Mouse (Mus musculus): ENCODE measurements at regions not wholly inside any gene's neighbourhood (a gene's known extent, or its start where the extent isn't known, plus 50 kb on each side); places are given as distances from the start of the nearest gene placed in this dataset.

- H3K27me3 ChIP-seq (ENCODE audit: insufficient read depth, poor library complexity, severe bottlenecking), result no peaks in the 10 kb centered on the region
- H3K4me1 ChIP-seq, result peaks cover 4% of the 10 kb centered on the region; the same call in 1 of the 2 replicates
- whole genome bisulfite sequencing, result 70% methylated on average over 1 of the region's 1 CpGs
- no peaks in the 10 kb centered on the region for H3K36me3 ChIP-seq
- no peak overlapping the region for H3K4me3 ChIP-seq
- DNase-seq (ENCODE audit: low spot score), result no peak
- H3K27ac ChIP-seq, result no peak overlapping the region
- no peaks in the 10 kb centered on the region for H3K9me3 ChIP-seq
Measured at GRCm38 (mm10) chr1:81795399-81795798, 437.5 kb upstream of the Gm9747 start.

- H3K27me3 ChIP-seq (ENCODE audit: insufficient read depth, poor library complexity, severe bottlenecking), result no peaks in the 10 kb centered on the region
- H3K9me3 ChIP-seq, result no peaks in the 10 kb centered on the region
- H3K27ac ChIP-seq, result no peak overlapping the region
- no peak for DNase-seq (ENCODE audit: low spot score)
- no peak overlapping the region for H3K4me3 ChIP-seq
- H3K4me1 ChIP-seq, result no peaks in the 10 kb centered on the region
- H3K36me3 ChIP-seq, result no peaks in the 10 kb centered on the region
Measured at GRCm38 (mm10) chr1:81811591-81811990, 421.3 kb upstream of the Gm9747 start.

GRCm38 (mm10) chr1:81818884-81819283, 414.0 kb upstream of the Gm9747 start:
- Histone ChIP-seq H3K27ac (no peak overlapping the region), H3K9me3 (no peaks in the 10 kb centered on the region)
- no peak for DNase-seq (ENCODE audit: low spot score)

DNA sequence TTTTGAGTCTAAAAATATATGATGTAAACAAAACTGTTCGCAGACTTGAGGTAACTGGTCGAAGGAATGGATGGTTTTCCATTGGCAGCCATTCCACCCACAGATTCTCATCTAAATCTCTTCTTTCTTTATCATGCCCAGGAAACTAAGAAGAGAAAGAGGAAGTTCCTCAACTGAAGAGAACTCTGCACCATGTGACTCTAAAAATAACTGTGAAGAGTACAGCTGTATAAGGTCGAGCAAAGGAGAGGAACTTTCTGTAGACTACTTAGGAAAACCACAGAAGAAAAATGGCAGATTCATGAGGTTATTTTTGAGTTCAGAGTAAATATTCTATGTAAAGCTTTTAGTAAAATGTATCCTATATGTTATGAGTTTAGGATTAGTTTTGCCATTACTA, 390.9 kb upstream of the Gm9747 start:
- no peak for DNase-seq (ENCODE audit: low spot score)
- no peak overlapping the region for H3K27ac ChIP-seq
- H3K4me1 ChIP-seq, result no peaks in the 10 kb centered on the region
- no peak overlapping the region for H3K4me3 ChIP-seq
- 79% methylated on average over 3 of the region's 3 CpGs for WGBS
- no peaks in the 10 kb centered on the region for H3K9me3 ChIP-seq
- H3K36me3 ChIP-seq, result no peaks in the 10 kb centered on the region
- H3K27me3 ChIP-seq (ENCODE audit: insufficient read depth, poor library complexity, severe bottlenecking), result no peaks in the 10 kb centered on the region

More at GRCm38 (mm10) chr1:81818884-81819283, 414.0 kb upstream of the Gm9747 start:
- no peak overlapping the region for H3K4me3 ChIP-seq
- no peaks in the 10 kb centered on the region for H3K27me3 ChIP-seq (ENCODE audit: insufficient read depth, poor library complexity, severe bottlenecking)
- H3K4me1 ChIP-seq, result no peaks in the 10 kb centered on the region
- no peaks in the 10 kb centered on the region for H3K36me3 ChIP-seq

GRCm38 (mm10) chr1:81850462-81851144, 382.3 kb upstream of the Gm9747 start:
- H3K4me1 ChIP-seq, result no peaks in the 10 kb centered on the region

GRCm38 (mm10) chr1:81859464-81859863, 373.4 kb upstream of the Gm9747 start:
- H3K27ac ChIP-seq, result no peak overlapping the region
- no peaks in the 10 kb centered on the region for H3K36me3 ChIP-seq
- DNase-seq (ENCODE audit: low spot score), result no peak
- H3K4me3 ChIP-seq, result no peak overlapping the region
- WGBS, result 44% methylated on average over 2 of the region's 2 CpGs
- peaks cover 6% of the 10 kb centered on the region; the same call in 1 of the 2 replicates for H3K4me1 ChIP-seq
- H3K27me3 ChIP-seq (ENCODE audit: insufficient read depth, poor library complexity, severe bottlenecking), result no peaks in the 10 kb centered on the region
- H3K9me3 ChIP-seq, result no peaks in the 10 kb centered on the region

More at GRCm38 (mm10) chr1:81850462-81851144, 382.3 kb upstream of the Gm9747 start:
- WGBS, result 80% methylated on average over 6 of the region's 6 CpGs
- no peak overlapping the region for H3K4me3 ChIP-seq
- no peaks in the 10 kb centered on the region for H3K27me3 ChIP-seq (ENCODE audit: insufficient read depth, poor library complexity, severe bottlenecking)
- no peaks in the 10 kb centered on the region for H3K36me3 ChIP-seq
- H3K27ac ChIP-seq, result no peak overlapping the region
- DNase-seq (ENCODE audit: low spot score), result no peak
- H3K9me3 ChIP-seq, result no peaks in the 10 kb centered on the region

GRCm38 (mm10) chr1:81864571-81864970, 368.3 kb upstream of the Gm9747 start:
- H3K9me3 ChIP-seq, result no peaks in the 10 kb centered on the region
- no peaks in the 10 kb centered on the region for H3K4me1 ChIP-seq
- H3K27ac ChIP-seq, result no peak overlapping the region
- H3K27me3 ChIP-seq (ENCODE audit: insufficient read depth, poor library complexity, severe bottlenecking), result no peaks in the 10 kb centered on the region
- H3K36me3 ChIP-seq, result no peaks in the 10 kb centered on the region
- no peak overlapping the region for H3K4me3 ChIP-seq
- 81% methylated on average over 3 of the region's 3 CpGs for WGBS
- DNase-seq (ENCODE audit: low spot score), result no peak

- no peaks in the 10 kb centered on the region for H3K36me3 ChIP-seq
- 65% methylated on average over 1 of the region's 1 CpGs for WGBS
- H3K27ac ChIP-seq, result no peak overlapping the region
- no peaks in the 10 kb centered on the region for H3K4me1 ChIP-seq
- no peak overlapping the region for H3K4me3 ChIP-seq
- H3K9me3 ChIP-seq, result no peaks in the 10 kb centered on the region
- no peak for DNase-seq (ENCODE audit: low spot score)
- H3K27me3 ChIP-seq (ENCODE audit: insufficient read depth, poor library complexity, severe bottlenecking), result no peaks in the 10 kb centered on the region
Measured at GRCm38 (mm10) chr1:81886940-81887531, 345.9 kb upstream of the Gm9747 start.

GRCm38 (mm10) chr1:81897241-81897640, 335.7 kb upstream of the Gm9747 start:
- Histone ChIP-seq H3K9me3 (no peaks in the 10 kb centered on the region), H3K4me3 (no peak overlapping the region), H3K27me3 (ENCODE audit: insufficient read depth, poor library complexity, severe bottlenecking) (no peaks in the 10 kb centered on the region), H3K27ac (no peak overlapping the region), H3K4me1 (no peaks in the 10 kb centered on the region), H3K36me3 (no peaks in the 10 kb centered on the region)
- DNase-seq (ENCODE audit: low spot score), result no peak
- 82% methylated on average over 3 of the region's 3 CpGs for WGBS

GRCm38 (mm10) chr1:81900843-81901242, 332.1 kb upstream of the Gm9747 start:
- WGBS, result 65% methylated on average over 7 of the region's 7 CpGs
- H3K4me3 ChIP-seq, result no peak overlapping the region
- no peaks in the 10 kb centered on the region for H3K27me3 ChIP-seq (ENCODE audit: insufficient read depth, poor library complexity, severe bottlenecking)
- H3K27ac ChIP-seq, result no peak overlapping the region
- no peaks in the 10 kb centered on the region for H3K4me1 ChIP-seq
- DNase-seq (ENCODE audit: low spot score), result no peak
- H3K36me3 ChIP-seq, result no peaks in the 10 kb centered on the region
- no peaks in the 10 kb centered on the region for H3K9me3 ChIP-seq

- Histone ChIP-seq H3K9me3 (no peaks in the 10 kb centered on the region), H3K27me3 (ENCODE audit: insufficient read depth, poor library complexity, severe bottlenecking) (no peaks in the 10 kb centered on the region), H3K4me3 (no peak overlapping the region), H3K4me1 (no peaks in the 10 kb centered on the region), H3K27ac (no peak overlapping the region), H3K36me3 (no peaks in the 10 kb centered on the region)
- DNase-seq (ENCODE audit: low spot score), result no peak
- 79% methylated on average over 3 of the region's 3 CpGs for WGBS
Measured at GRCm38 (mm10) chr1:81904056-81904455, 328.9 kb upstream of the Gm9747 start.

DNA sequence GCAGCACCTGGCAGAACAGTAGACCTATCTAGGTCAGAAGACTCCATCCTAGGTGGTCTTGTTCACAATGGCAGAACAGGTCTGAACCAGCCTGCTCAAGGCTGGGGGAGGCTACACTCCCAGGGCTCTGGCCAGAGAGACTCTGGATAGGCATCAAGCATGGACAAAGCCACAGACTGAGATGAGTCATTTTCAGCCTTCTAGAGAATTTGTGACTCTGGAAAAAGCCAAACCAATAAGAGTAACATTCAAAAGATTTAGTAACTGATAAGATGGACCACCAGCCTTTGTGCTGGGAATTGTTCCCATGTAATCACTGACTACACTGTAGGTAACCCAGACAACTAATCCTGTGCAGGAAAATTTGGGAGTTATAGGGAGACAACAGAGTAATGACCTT, 320.3 kb upstream of the Gm9747 start:
- H3K4me1 ChIP-seq, result 0 out of 2 replicates have a peak, but pooled peaks cover 5% of the 10 kb centered on the region
- H3K27ac ChIP-seq, result no peak overlapping the region
- no peaks in the 10 kb centered on the region for H3K36me3 ChIP-seq
- H3K27me3 ChIP-seq (ENCODE audit: insufficient read depth, poor library complexity, severe bottlenecking), result no peaks in the 10 kb centered on the region
- no peak overlapping the region for H3K4me3 ChIP-seq
- H3K9me3 ChIP-seq, result no peaks in the 10 kb centered on the region
- no peak for DNase-seq (ENCODE audit: low spot score)

- 83% methylated on average over 4 of the region's 4 CpGs for WGBS
- Histone ChIP-seq H3K27me3 (ENCODE audit: insufficient read depth, poor library complexity, severe bottlenecking) (no peaks in the 10 kb centered on the region), H3K36me3 (no peaks in the 10 kb centered on the region), H3K9me3 (no peaks in the 10 kb centered on the region), H3K4me1 (0 out of 2 replicates have a peak, but pooled peaks cover 5% of the 10 kb centered on the region), H3K27ac (no peak overlapping the region), H3K4me3 (no peak overlapping the region)
- no peak for DNase-seq (ENCODE audit: low spot score)
Measured at GRCm38 (mm10) chr1:81913561-81913964, 319.3 kb upstream of the Gm9747 start.

GRCm38 (mm10) chr1:81916840-81917239, 316.1 kb upstream of the Gm9747 start:
- WGBS, result 36% methylated on average over 2 of the region's 2 CpGs
- Histone ChIP-seq H3K4me3 (no peak overlapping the region), H3K9me3 (no peaks in the 10 kb centered on the region), H3K4me1 (0 out of 2 replicates have a peak, but pooled peaks cover 5% of the 10 kb centered on the region), H3K36me3 (no peaks in the 10 kb centered on the region), H3K27ac (no peak overlapping the region), H3K27me3 (ENCODE audit: insufficient read depth, poor library complexity, severe bottlenecking) (no peaks in the 10 kb centered on the region)
- DNase-seq (ENCODE audit: low spot score), result no peak

Measured in heart, embryonic 10.5 days (tissue).